Mouse (Mus musculus) heart, postnatal 4 days (tissue): ENCODE measurements around the gene Pou2f3. TPM values are rescaled to one million over a fixed set of nuclear protein-coding genes. Genes with fewer than 3 reads are reported as not detected.

Source experiments
- DNase-seq: peaks from one replicate; pipeline ENCODE4 v3.0.0; 2021
- total RNA-seq, 2 experiments: library from RNA; stranded (reverse); gene quantifications; 2 replicates each; pipeline ENCODE4 v1.2.3; 2021

The Pou2f3 gene
- total RNA-seq, 2 experiments from 2014 or later: 0.11 to 0.17 TPM

- peak; percentile 43 for DNase-seq
These were observed 20.7 kb upstream of the Pou2f3 start for GRCm38 (mm10) chr9:43230886-43231285.

GRCm38 (mm10) chr9:43229962-43230361, 19.8 kb upstream of the Pou2f3 start:
- DNase-seq: no peak

DNA sequence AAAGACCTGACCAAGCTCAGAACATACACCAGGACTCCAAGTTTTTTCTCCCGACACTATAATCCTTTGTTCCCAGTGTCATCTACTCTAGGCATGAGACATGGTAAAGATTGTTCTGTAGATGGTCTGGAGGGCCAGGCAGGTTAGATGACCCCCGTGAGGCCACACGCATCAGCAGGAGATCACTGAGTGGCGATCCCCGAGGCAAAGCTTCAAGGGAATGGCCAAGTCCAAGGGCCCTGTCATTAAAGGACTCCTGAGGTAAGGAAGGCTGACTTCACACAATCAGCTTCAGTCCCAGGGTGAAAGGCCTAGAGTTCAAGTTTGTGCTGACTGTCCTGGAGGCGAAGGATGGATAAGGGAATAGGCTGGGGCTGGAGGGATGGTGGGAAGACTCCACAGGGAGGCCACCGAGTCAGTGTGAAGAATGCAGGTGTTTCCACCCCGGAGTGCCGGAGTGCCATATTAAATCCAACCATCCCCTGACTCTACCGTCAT, 19.3 kb upstream of the Pou2f3 start:
- no peak for DNase-seq

GRCm38 (mm10) chr9:43228745-43229144, 18.6 kb upstream of the Pou2f3 start:
- no peak for DNase-seq

GRCm38 (mm10) chr9:43227626-43228025, 17.5 kb upstream of the Pou2f3 start:
- DNase-seq: no peak

- no peak for DNase-seq
These were observed 16.5 kb upstream of the Pou2f3 start for GRCm38 (mm10) chr9:43226573-43227160.

DNA sequence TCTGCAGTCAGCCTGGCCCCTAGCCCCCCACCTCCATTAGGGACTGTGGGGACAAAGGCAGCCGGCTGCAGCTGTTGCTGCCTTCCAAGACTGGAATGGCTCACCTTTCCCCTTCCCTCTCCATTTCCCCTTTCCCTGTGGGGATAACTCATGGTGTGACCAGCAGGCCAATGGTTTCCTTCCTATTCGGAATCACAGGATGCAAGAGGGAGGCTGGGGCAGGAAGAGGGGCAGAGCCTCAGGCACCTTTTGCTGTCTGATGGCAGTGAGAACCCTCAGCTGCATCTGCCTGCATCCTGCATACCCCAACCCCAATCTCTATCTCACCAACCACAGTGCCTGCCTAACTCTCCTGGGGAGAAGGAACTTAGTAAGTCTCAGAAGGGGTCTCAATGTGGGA, 15.3 kb upstream of the Pou2f3 start:
- DNase-seq: no peak

DNA sequence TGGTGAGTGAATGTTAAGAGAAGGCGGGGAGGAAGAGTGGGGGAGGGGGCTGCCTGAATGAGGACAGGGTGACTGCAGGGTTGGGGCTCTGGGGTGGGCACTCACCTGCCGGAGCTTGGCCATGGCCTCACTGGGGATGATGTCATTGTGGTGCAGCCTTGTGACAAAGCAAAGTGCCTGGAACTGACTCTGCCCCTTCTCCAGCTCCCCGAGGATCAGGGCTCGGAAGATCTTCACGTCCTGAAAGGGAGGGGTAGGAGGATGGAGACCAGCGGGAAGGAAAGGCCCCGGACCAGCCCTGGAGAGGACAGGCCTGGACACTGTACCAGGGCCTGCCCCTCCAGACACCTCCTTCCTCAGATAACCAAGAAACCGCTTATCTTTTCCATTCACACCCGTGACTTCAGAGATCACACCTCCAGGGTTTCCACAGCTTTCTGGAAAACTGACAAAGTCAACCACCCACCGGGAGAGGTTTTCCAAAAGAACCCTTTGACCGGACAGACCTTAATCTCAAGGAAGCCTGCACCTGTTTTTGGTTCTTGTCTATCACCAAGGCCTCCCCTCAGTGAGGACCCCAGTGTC, 14.7 kb upstream of the Pou2f3 start:
- DNase-seq: no peak

DNA sequence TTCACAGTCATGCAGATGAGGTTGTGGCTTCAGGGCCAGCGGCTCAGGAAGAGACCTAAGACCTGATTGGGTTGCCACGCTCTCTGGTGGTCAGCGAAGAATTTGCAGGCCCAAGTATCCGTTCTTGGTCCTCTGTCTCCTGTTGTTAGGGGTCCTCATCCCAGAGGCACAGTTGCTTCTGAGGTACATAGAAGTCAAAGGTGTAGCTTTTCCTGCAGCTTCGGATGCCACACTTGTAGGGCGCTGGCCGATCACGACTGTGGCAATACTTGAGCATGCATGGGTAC, 12.2 kb upstream of the Pou2f3 start:
- DNase-seq: no peak

DNA sequence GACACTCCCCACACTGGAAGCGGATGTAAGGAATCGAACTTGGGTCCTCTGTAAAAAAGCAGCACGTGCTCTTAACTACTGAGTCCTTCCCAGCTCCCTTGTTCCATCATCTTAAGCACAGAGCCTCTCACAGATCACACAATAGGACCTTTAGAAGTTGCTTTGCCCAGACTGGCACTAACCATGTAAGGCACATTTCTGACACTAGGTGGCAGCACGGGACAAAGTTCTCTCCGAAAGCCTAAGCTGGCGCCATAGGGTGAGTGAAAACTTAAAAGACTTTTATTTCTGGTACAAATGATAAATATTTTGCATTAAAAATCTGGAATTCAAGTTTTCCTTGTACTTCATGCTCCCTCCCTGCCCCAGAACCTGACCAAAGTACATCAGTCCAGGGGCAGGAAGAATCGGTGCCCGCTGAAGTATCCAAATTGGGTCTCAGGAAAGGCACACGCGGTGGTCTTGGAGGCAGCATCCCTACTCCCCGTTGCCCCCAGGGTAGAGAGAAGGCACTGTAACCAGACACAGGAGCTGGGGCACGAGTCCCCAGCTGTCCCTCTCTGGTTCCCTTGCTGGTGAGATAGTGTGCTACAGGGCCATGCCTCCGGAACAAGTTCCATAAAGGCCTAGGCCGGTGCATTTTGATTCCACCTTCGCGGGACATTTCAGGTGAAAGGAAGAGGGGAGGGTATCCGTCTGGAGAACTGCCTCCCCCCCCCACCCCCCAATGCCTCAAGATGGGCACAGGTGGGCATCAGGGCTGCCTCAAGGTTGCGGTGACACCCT, 11.7 kb upstream of the Pou2f3 start:
- peak; percentile 93 for DNase-seq

GRCm38 (mm10) chr9:43210771-43211450, 742 bp upstream of the Pou2f3 start:
- peak; percentile 78 for DNase-seq

GRCm38 (mm10) chr9:43206022-43206390, 4.2 kb downstream of the Pou2f3 start:
- DNase-seq: no peak

- DNase-seq: no peak
These were observed 4.7 kb downstream of the Pou2f3 start for GRCm38 (mm10) chr9:43205343-43206021.

DNA sequence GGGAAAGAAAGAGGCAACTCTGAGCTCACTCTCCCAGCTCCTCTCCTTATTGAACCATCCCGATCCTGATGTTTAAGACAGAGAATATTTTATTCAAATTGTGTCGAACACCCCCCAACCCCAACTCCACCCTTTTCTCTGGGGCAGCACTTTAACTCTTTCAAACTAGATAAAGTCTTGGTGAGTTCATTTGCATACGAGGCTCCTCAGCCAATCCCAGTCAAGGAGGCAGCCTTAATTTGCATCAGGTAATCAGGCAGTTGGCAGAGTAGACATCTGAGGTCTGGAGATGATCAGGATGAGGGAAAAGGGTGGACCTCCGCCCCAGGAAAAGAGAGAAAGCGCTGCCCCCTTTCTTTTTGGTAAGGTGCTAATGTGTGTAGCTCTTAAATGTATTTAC, 10.0 kb downstream of the Pou2f3 start:
- DNase-seq: no peak

- DNase-seq: no peak
These were observed 16.2 kb downstream of the Pou2f3 start for GRCm38 (mm10) chr9:43194001-43194400.

DNA sequence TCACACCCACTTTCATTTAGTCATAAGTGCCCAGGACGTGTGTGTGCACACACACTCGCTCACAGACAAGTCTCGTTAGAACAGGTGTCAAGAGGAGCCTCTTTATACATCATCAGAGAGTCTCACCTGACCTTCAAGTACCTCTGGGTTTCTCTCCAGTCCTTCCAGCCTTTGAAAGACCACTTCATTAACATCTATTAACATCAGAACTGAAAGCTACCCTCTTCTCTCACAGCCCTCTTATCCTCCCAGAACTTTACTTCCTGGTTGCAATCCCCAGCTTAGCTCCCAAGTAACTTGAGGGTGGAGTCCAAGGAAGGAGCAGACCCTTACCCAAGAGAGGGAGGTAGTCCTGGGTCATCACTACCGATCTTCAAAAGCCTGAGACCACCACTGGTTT, 18.6 kb downstream of the Pou2f3 start:
- DNase-seq: no peak

- DNase-seq: no peak
These were observed 21.2 kb downstream of the Pou2f3 start for GRCm38 (mm10) chr9:43189021-43189356.

DNA sequence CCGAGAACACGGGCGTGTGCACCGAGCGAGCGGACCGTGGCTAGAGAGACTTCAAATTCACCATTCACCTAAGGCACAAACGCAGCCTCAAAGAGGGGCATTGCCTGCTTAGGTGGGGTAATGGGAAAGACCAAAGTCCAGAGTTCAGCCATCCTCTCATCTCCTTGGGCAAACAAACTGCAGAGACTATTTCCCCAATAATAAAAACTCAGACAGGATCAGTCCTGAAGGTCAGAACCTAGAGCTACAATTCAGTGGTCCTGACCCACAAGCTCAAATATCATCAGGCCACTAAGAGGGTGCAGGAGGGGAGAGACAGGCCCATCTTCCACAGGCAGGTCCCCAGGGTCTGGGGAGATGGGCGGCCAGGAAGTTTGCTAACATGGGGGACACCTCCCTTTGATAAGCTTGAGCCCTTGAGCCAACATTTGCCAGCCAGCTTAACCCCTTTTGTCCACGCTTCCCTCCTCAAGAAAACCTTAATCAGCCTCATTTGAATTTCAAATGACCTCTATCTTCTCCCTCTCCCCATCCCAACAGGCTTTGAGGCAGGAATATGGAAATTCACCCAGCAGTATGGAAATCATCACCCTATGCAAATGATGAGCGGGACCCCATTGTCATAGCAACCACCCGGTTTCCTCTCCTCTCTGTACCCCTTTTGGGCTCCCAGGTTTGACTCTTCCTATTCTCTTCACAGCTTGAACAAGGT, 21.7 kb downstream of the Pou2f3 start:
- DNase-seq: no peak

- peak; percentile 39 for DNase-seq
These were observed 30.6 kb downstream of the Pou2f3 start for GRCm38 (mm10) chr9:43179614-43180013.

- DNase-seq: no peak
These were observed 32.0 kb downstream of the Pou2f3 start for GRCm38 (mm10) chr9:43178172-43178571.

DNA sequence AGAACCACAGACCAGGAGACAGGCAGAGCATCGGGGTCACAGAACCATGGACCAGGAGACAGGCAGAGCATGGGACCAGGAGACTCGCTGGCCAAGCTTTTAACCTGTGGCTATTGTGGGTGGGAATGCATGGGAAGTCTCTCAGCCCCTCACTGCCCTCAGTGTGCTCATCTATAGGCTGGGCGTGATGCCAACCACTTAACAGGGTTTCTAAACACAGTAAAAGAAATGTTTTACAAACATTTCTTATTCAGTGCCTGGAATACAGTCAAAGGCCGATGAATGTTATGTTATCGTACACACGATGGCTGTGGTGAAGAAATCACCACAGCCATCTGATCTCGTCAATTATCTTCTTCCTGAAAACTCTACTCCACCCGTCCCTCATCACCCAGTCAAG, 43.1 kb downstream of the Pou2f3 start:
- DNase-seq: no peak

GRCm38 (mm10) chr9:43166346-43166745, 43.8 kb downstream of the Pou2f3 start:
- DNase-seq: no peak
